Mouse (Mus musculus) cerebellum, adult 2 months (tissue): ENCODE results near the gene Pde7b.

Experiments used
- CTCF ChIP-seq: fragments of 200-500 bp; IDR thresholded peaks from 2 replicates; pipeline ENCODE4 v1.5.1; 2011; ENCODE audit warnings: low read depth, mild to moderate bottlenecking, control low read depth, low read length, moderate library complexity, borderline replicate concordance; ENCODE audit not compliant: insufficient read depth
- POLR2A ChIP-seq: fragments of 200-500 bp; IDR thresholded peaks from 2 replicates; pipeline ENCODE4 v1.6.1; 2011; ENCODE audit warnings: low read length, control low read depth, borderline replicate concordance; ENCODE audit not compliant: insufficient read depth

GRCm38 (mm10) chr10:20402941-20403340, 321.9 kb downstream of the Pde7b start:
- TF ChIP-seq CTCF = no peak
- TF ChIP-seq POLR2A = no peak
